Mouse (Mus musculus) embryonic facial prominence, embryonic 12.5 days (tissue): ENCODE measurements around the gene Tgfbr3. TPM values are rescaled to one million over a fixed set of nuclear protein-coding genes. Genes with fewer than 3 reads are reported as not detected.

Experiments used
- ATAC-seq: fragments of 200-750 bp; cut with Nextera tagmentation; 2 replicates; pipeline ENCODE4 v1.8.0; 2017; ENCODE audit not compliant: insufficient number of reproducible peaks, insufficient read depth, low FRiP score, low TSS enrichment
- H3K27ac ChIP-seq: fragments of 300-500 bp; sonication (generic); 2 replicates; pipeline ENCODE4 v1.5.1; 2016; ENCODE audit warnings: mild to moderate bottlenecking
- H3K27me3 ChIP-seq: fragments of 300-500 bp; sonication (generic); 2 replicates; pipeline ENCODE4 v1.6.1; 2016; ENCODE audit warnings: mild to moderate bottlenecking, moderate library complexity
- H3K36me3 ChIP-seq: fragments of 300-500 bp; sonication (generic); 2 replicates; pipeline ENCODE4 v1.6.1; 2016; ENCODE audit warnings: mild to moderate bottlenecking
- H3K4me1 ChIP-seq: fragments of 300-500 bp; sonication (generic); 2 replicates; pipeline ENCODE4 v1.6.1; 2016
- H3K4me2 ChIP-seq: fragments of 300-500 bp; sonication (generic); replicated peaks from 2 replicates; pipeline ENCODE4 v1.6.1; 2016; ENCODE audit warnings: mild to moderate bottlenecking, moderate library complexity
- H3K4me3 ChIP-seq: fragments of 300-500 bp; sonication (generic); 2 replicates; pipeline ENCODE4 v1.5.1; 2016; ENCODE audit warnings: mild to moderate bottlenecking
- H3K9ac ChIP-seq: fragments of 300-500 bp; sonication (generic); 2 replicates; pipeline ENCODE4 v1.6.1; 2016; ENCODE audit warnings: mild to moderate bottlenecking, moderate library complexity
- H3K9me3 ChIP-seq: fragments of 300-500 bp; sonication (generic); 2 replicates; pipeline ENCODE4 v1.6.1; 2016; ENCODE audit warnings: mild to moderate bottlenecking, moderate library complexity
- WGBS: fragments of 180-500 bp; shearing (Covaris S2); methylation state at CpG from one replicate; pipeline ENCODE4 v1.1.7; 2016; 5-methylcytosine and 5-hydroxymethylcytosine counted together
- polyA plus RNA-seq: library from polyadenylated mRNA; unstranded; fragments of >200 nt; fragmentation: Nextera tagmentation; extraction: Ambion mirVana; gene quantifications from 2 replicates; pipeline ENCODE4 v1.2.1, GENCODE M21; 2016

Gene Tgfbr3
- polyA plus RNA-seq, 1 experiment from 2014 or later: 25.3 TPM

GRCm38 (mm10) chr5:107295061-107295816 lies 5.8 kb upstream of the Tgfbr3 start:
- Histone ChIP-seq H3K4me3 (no peak overlapping the region), H3K4me1 (peaks cover 13% of the 10 kb centered on the region), H3K27me3 (no peaks in the 10 kb centered on the region), H3K9ac (no peak overlapping the region), H3K4me2 (no peak overlapping the region), H3K9me3 (no peaks in the 10 kb centered on the region), H3K36me3 (no peaks in the 10 kb centered on the region), H3K27ac (no peak overlapping the region)
- no peak for ATAC-seq
- 65% methylated on average over 8 of the region's 8 CpGs for WGBS

GRCm38 (mm10) chr5:107294041-107294440 lies 4.6 kb upstream of the Tgfbr3 start:
- Histone ChIP-seq H3K9me3 (no peaks in the 10 kb centered on the region), H3K4me1 (peaks cover 13% of the 10 kb centered on the region), H3K27ac (no peak overlapping the region), H3K27me3 (no peaks in the 10 kb centered on the region), H3K4me2 (no peak overlapping the region), H3K9ac (no peak overlapping the region), H3K36me3 (no peaks in the 10 kb centered on the region), H3K4me3 (no peak overlapping the region)
- no peak for ATAC-seq
- WGBS: 86% methylated on average over 4 of the region's 4 CpGs

GRCm38 (mm10) chr5:107289986-107290385 lies 557 bp upstream of the Tgfbr3 start:
- no peaks in the 10 kb centered on the region for H3K9me3 ChIP-seq
- H3K9ac ChIP-seq: peak overlapping the region; percentile 86
- H3K4me3 ChIP-seq: peak overlapping the region; percentile 84
- peaks cover 8% of the 10 kb centered on the region for H3K4me1 ChIP-seq
- 34% methylated on average over 8 of the region's 8 CpGs for WGBS
- peak overlapping the region; percentile 94; the same call in 1 of the 2 replicates for H3K27ac ChIP-seq
- no peaks in the 10 kb centered on the region for H3K36me3 ChIP-seq
- H3K27me3 ChIP-seq: no peaks in the 10 kb centered on the region
- H3K4me2 ChIP-seq: peak overlapping the region; percentile 90
- no peak for ATAC-seq

- Histone ChIP-seq H3K27me3 (no peaks in the 10 kb centered on the region), H3K27ac (peak overlapping the region; percentile 94), H3K4me1 (peaks cover 8% of the 10 kb centered on the region), H3K36me3 (no peaks in the 10 kb centered on the region), H3K4me2 (peak overlapping the region; percentile 90), H3K4me3 (peak overlapping the region; percentile 84), H3K9me3 (no peaks in the 10 kb centered on the region), H3K9ac (peak overlapping the region; percentile 86)
- under 1% methylated on average over 62 of the region's 62 CpGs for WGBS
- peak; percentile 70 for ATAC-seq
Measured at GRCm38 (mm10) chr5:107288427-107289233, 799 bp downstream of the Tgfbr3 start.

- WGBS: 45% methylated on average over 5 of the region's 5 CpGs
- Histone ChIP-seq H3K36me3 (no peaks in the 10 kb centered on the region), H3K27ac (no peak overlapping the region), H3K4me3 (peak overlapping the region; percentile 84), H3K4me2 (peak overlapping the region; percentile 90), H3K27me3 (no peaks in the 10 kb centered on the region), H3K9ac (0 out of 2 replicates have a peak overlapping the region, but pooled peaks have one; percentile 86), H3K4me1 (peaks cover 14% of the 10 kb centered on the region), H3K9me3 (no peaks in the 10 kb centered on the region)
- no peak for ATAC-seq
Measured at GRCm38 (mm10) chr5:107287908-107288267, 1.5 kb downstream of the Tgfbr3 start.

GRCm38 (mm10) chr5:107287254-107287907 lies 2.0 kb downstream of the Tgfbr3 start:
- 32% methylated on average over 6 of the region's 6 CpGs for WGBS
- Histone ChIP-seq H3K4me3 (peak overlapping the region; percentile 84), H3K9me3 (no peaks in the 10 kb centered on the region), H3K9ac (no peak overlapping the region), H3K4me1 (peaks cover 19% of the 10 kb centered on the region), H3K27me3 (no peaks in the 10 kb centered on the region), H3K36me3 (no peaks in the 10 kb centered on the region), H3K4me2 (peak overlapping the region; percentile 90), H3K27ac (no peak overlapping the region)
- no peak for ATAC-seq

GRCm38 (mm10) chr5:107285563-107285962 lies 3.9 kb downstream of the Tgfbr3 start:
- 0 out of 2 replicates have a peak, but pooled peaks cover under 1% of the 10 kb centered on the region for H3K36me3 ChIP-seq
- no peak overlapping the region for H3K4me3 ChIP-seq
- no peak for ATAC-seq
- H3K9ac ChIP-seq: no peak overlapping the region
- H3K4me2 ChIP-seq: no peak overlapping the region
- no peaks in the 10 kb centered on the region for H3K27me3 ChIP-seq
- H3K4me1 ChIP-seq: peaks cover 27% of the 10 kb centered on the region
- H3K27ac ChIP-seq: no peak overlapping the region
- no peaks in the 10 kb centered on the region for H3K9me3 ChIP-seq
- WGBS: 77% methylated on average over 6 of the region's 6 CpGs

- peaks cover 33% of the 10 kb centered on the region for H3K4me1 ChIP-seq
Measured at GRCm38 (mm10) chr5:107283935-107284524, 5.4 kb downstream of the Tgfbr3 start.

GRCm38 (mm10) chr5:107282561-107283307 lies 6.7 kb downstream of the Tgfbr3 start:
- Histone ChIP-seq H3K4me3 (no peak overlapping the region), H3K9ac (no peak overlapping the region), H3K4me2 (no peak overlapping the region), H3K4me1 (peaks cover 29% of the 10 kb centered on the region), H3K9me3 (no peaks in the 10 kb centered on the region), H3K36me3 (peaks cover 4% of the 10 kb centered on the region; the same call in 1 of the 2 replicates), H3K27me3 (no peaks in the 10 kb centered on the region), H3K27ac (0 out of 2 replicates have a peak overlapping the region, but pooled peaks have one; percentile 47)
- WGBS: 57% methylated on average over 9 of the region's 9 CpGs
- no peak for ATAC-seq

More at GRCm38 (mm10) chr5:107283935-107284524, 5.4 kb downstream of the Tgfbr3 start:
- H3K4me3 ChIP-seq: no peak overlapping the region
- whole genome bisulfite sequencing: 74% methylated on average over 10 of the region's 10 CpGs
- no peak overlapping the region for H3K27ac ChIP-seq
- H3K27me3 ChIP-seq: no peaks in the 10 kb centered on the region
- ATAC-seq: no peak
- no peak overlapping the region for H3K4me2 ChIP-seq
- peaks cover 4% of the 10 kb centered on the region; the same call in 1 of the 2 replicates for H3K36me3 ChIP-seq
- no peak overlapping the region for H3K9ac ChIP-seq
- H3K9me3 ChIP-seq: no peaks in the 10 kb centered on the region

GRCm38 (mm10) chr5:107279263-107279662 lies 10.2 kb downstream of the Tgfbr3 start:
- Histone ChIP-seq H3K27ac (no peak overlapping the region), H3K9ac (no peak overlapping the region), H3K36me3 (peaks cover 4% of the 10 kb centered on the region; the same call in 1 of the 2 replicates), H3K9me3 (no peaks in the 10 kb centered on the region), H3K4me3 (no peak overlapping the region), H3K4me2 (no peak overlapping the region), H3K4me1 (peaks cover 40% of the 10 kb centered on the region), H3K27me3 (no peaks in the 10 kb centered on the region)
- WGBS: 57% methylated on average over 4 of the region's 4 CpGs
- no peak for ATAC-seq
